Mouse (Mus musculus) CH12.LX (cell line): ENCODE measurements at regions not wholly inside any gene's neighbourhood (a gene's known extent, or its start where the extent isn't known, plus 50 kb on each side); places are given as distances from the start of the nearest gene placed in this dataset.

Source experiments
- DNase-seq: peaks from one replicate; pipeline ENCODE4 v3.0.0-alpha.2; 2013; ENCODE audit errors: extremely low read depth
- H3K27ac ChIP-seq: 2 replicates; pipeline ENCODE4 v1.5.1; 2012; ENCODE audit warnings: low read depth, mild to moderate bottlenecking, control low read depth, moderate library complexity; ENCODE audit not compliant: insufficient read depth
- H3K27me3 ChIP-seq: replicated peaks from 2 replicates; pipeline ENCODE3; 2012; ENCODE audit warnings: inconsistent platforms
- H3K36me3 ChIP-seq, 2 experiments: replicated peaks in 1 of 2; 2 replicates each; pipeline versions ENCODE3 to v1.6.1; 2012; ENCODE audit warnings: inconsistent platforms in 1 of 2, low read length in 1 of 2, mild to moderate bottlenecking in 1 of 2, mixed read lengths in 1 of 2, moderate library complexity in 1 of 2; ENCODE audit not compliant: control insufficient read depth in 1 of 2, insufficient read depth in 1 of 2
- H3K4me1 ChIP-seq, 2 experiments: 2 replicates each; pipeline ENCODE4 v1.6.1; 2012; ENCODE audit warnings: inconsistent platforms in 1 of 2, moderate library complexity in 1 of 2; ENCODE audit not compliant: insufficient read depth in 2 of 2, control insufficient read depth in 1 of 2
- H3K4me2 ChIP-seq: 2 replicates; pipeline ENCODE4 v1.6.1; 2012; ENCODE audit warnings: low read depth, mild to moderate bottlenecking, control low read depth; ENCODE audit not compliant: poor library complexity, insufficient read depth, severe bottlenecking
- H3K4me3 ChIP-seq, 3 experiments: fragments of 150-350 bp in 1 of 3; sonication (generic) in 1 of 3; replicated peaks in 1 of 3; 2 replicates each; pipeline versions ENCODE3 to v1.5.1; 2011 to 2012; ENCODE audit warnings: low read depth in 2 of 3, low read length in 2 of 3, mild to moderate bottlenecking in 2 of 3, moderate library complexity in 2 of 3, control low read depth in 1 of 3, improper control_type of control experiment in 1 of 3, inconsistent platforms in 1 of 3, mixed read lengths in 1 of 3; ENCODE audit not compliant: poor library complexity in 1 of 3
- H3K79me2 ChIP-seq: replicated peaks from 2 replicates; pipeline ENCODE4 v1.6.1; 2012; ENCODE audit warnings: mild to moderate bottlenecking, moderate library complexity; ENCODE audit not compliant: control insufficient read depth, poor library complexity, insufficient read depth, severe bottlenecking; ENCODE audit errors: extremely low read depth
- H3K9ac ChIP-seq: 2 replicates; pipeline ENCODE4 v1.6.1; 2012; ENCODE audit warnings: low read depth, mild to moderate bottlenecking, control low read depth, moderate library complexity; ENCODE audit not compliant: insufficient read depth
- H3K9me3 ChIP-seq: replicated peaks from 2 replicates; pipeline ENCODE3; 2012; ENCODE audit warnings: low read length, inconsistent platforms, mixed read lengths
- BHLHE40 ChIP-seq: IDR thresholded peaks from 2 replicates; pipeline ENCODE4 v1.6.1; 2011; ENCODE audit warnings: mild to moderate bottlenecking, low read depth, low read length, improper control_type of control experiment
- CHD1 ChIP-seq: IDR thresholded peaks from 2 replicates; pipeline ENCODE4 v1.6.1; 2012; ENCODE audit warnings: low read depth, low read length, improper control_type of control experiment, inconsistent platforms
- CHD2 ChIP-seq: IDR thresholded peaks from 2 replicates; pipeline ENCODE4 v1.6.1; 2011; ENCODE audit warnings: low read length, improper control_type of control experiment
- E2F4 ChIP-seq: IDR thresholded peaks from 2 replicates; pipeline ENCODE4 v1.6.1; 2011; ENCODE audit warnings: low read depth, low read length, improper control_type of control experiment; ENCODE audit not compliant: insufficient replicate concordance
- JUND ChIP-seq: conservative IDR thresholded peaks from 2 replicates; pipeline ENCODE4 v1.6.1; 2011; ENCODE audit warnings: low read depth, low read length, improper control_type of control experiment
- MAZ ChIP-seq: IDR thresholded peaks from 2 replicates; pipeline ENCODE4 v1.6.1; 2012; ENCODE audit warnings: low read depth, mild to moderate bottlenecking, inconsistent platforms, low read length, improper control_type of control experiment, moderate library complexity
- MYC ChIP-seq: IDR thresholded peaks from 2 replicates; pipeline ENCODE4 v1.6.1; 2011; ENCODE audit warnings: low read depth, mild to moderate bottlenecking, improper control_type of control experiment, low read length
- NELFE ChIP-seq: IDR thresholded peaks from 2 replicates; pipeline ENCODE4 v1.6.1; 2011; ENCODE audit warnings: low read depth, low read length, improper control_type of control experiment
- PAX5 ChIP-seq: IDR thresholded peaks from 2 replicates; pipeline ENCODE4 v1.6.1; 2012; ENCODE audit warnings: low read length, inconsistent platforms, mixed read lengths
- POLR2AphosphoS2 ChIP-seq: IDR thresholded peaks from 2 replicates; pipeline ENCODE4 v1.6.1; 2011; ENCODE audit warnings: low read depth, low read length, improper control_type of control experiment
- RAD21 ChIP-seq: IDR thresholded peaks from 2 replicates; pipeline ENCODE4 v1.6.1; 2011; ENCODE audit warnings: low read depth, mild to moderate bottlenecking, low read length, improper control_type of control experiment, moderate library complexity
- TCF12 ChIP-seq: IDR thresholded peaks from 2 replicates; pipeline ENCODE4 v1.6.1; 2014; ENCODE audit warnings: low read depth, mild to moderate bottlenecking, inconsistent platforms, low read length, improper control_type of control experiment
- USF1 ChIP-seq: IDR thresholded peaks from 2 replicates; pipeline ENCODE4 v1.6.1; 2014; ENCODE audit warnings: low read depth, mild to moderate bottlenecking, inconsistent platforms, low read length, improper control_type of control experiment
- ZC3H11A ChIP-seq: IDR thresholded peaks from 2 replicates; pipeline ENCODE4 v1.6.1; 2012; ENCODE audit warnings: low read depth, mild to moderate bottlenecking, inconsistent platforms, low read length, improper control_type of control experiment
- ZMIZ1 ChIP-seq: IDR thresholded peaks from 2 replicates; pipeline ENCODE4 v1.6.1; 2012; ENCODE audit warnings: low read depth, mild to moderate bottlenecking, inconsistent platforms, low read length, improper control_type of control experiment
- dilution Hi-C: fragments of 300-500 bp; cut with MboI; formaldehyde crosslinking; loops from 2 replicates; pipeline ENCODE4 v1.14.3; 2020; ENCODE audit warnings: low sequenced_read_pairs; ENCODE audit not compliant: extremely low pct_unique_long_range_greater_than_20kb, extremely low pct_ligation_motif_present
- in situ Hi-C: fragments of 300-500 bp; cut with MboI; formaldehyde crosslinking; loops from 3 replicates; pipeline ENCODE4 v1.14.3; 2019; ENCODE audit warnings: low sequenced_read_pairs, low pct_ligation_motif_present, low pct_unique_long_range_greater_than_20kb, mixed read lengths

- Histone ChIP-seq H3K4me2 (no peak overlapping the region), H3K9me3 (no peaks in the 10 kb centered on the region), H3K27ac (no peak overlapping the region), H3K36me3 (no peaks in the 10 kb centered on the region), H3K4me1 (no peaks in the 10 kb centered on the region), H3K27me3 (no peaks in the 10 kb centered on the region), H3K79me2 (no peaks in the 10 kb centered on the region), H3K4me3 (no peak overlapping the region), H3K9ac (no peak overlapping the region)
- DNase-seq: no peak
- in situ Hi-C loops: no loop called here
- no peak for TF ChIP-seq USF1
- dilution Hi-C loops: no loop called here
These were observed 116.1 kb downstream of the Dusp6 start for GRCm38 (mm10) chr10:99379156-99379555.

- Histone ChIP-seq H3K27me3 (no peaks in the 10 kb centered on the region), H3K9me3 (no peaks in the 10 kb centered on the region), H3K36me3 (no peaks in the 10 kb centered on the region), H3K4me1 (no peaks in the 10 kb centered on the region), H3K4me3 (no peak overlapping the region), H3K27ac (no peak overlapping the region), H3K4me2 (no peak overlapping the region), H3K9ac (no peak overlapping the region), H3K79me2 (no peaks in the 10 kb centered on the region)
- dilution Hi-C loops (no loop called here), in situ Hi-C loops (no loop called here)
- DNase-seq: no peak
- TF ChIP-seq CHD1: no peak
- TF ChIP-seq MYC: no peak
- TF ChIP-seq CHD2: no peak
- no peak for TF ChIP-seq BHLHE40
- no peak for TF ChIP-seq E2F4
- TF ChIP-seq NELFE: no peak
- no peak for TF ChIP-seq RAD21
- TF ChIP-seq TCF12: no peak
- TF ChIP-seq JUND: no peak
- TF ChIP-seq ZC3H11A: no peak
- no peak for TF ChIP-seq POLR2AphosphoS2
- TF ChIP-seq MAZ: no peak
- no peak for TF ChIP-seq ZMIZ1
These were observed 117.1 kb downstream of the Dusp6 start for GRCm38 (mm10) chr10:99380170-99380569.

GRCm38 (mm10) chr10:99383028-99383427 lies 120.0 kb downstream of the Dusp6 start:
- no peak overlapping the region for H3K27ac ChIP-seq
- no peak overlapping the region for H3K4me3 ChIP-seq
- no peaks in the 10 kb centered on the region for H3K36me3 ChIP-seq
- dilution Hi-C loops (no loop called here), in situ Hi-C loops (no loop called here)
- TF ChIP-seq CHD2 (no peak), E2F4 (no peak), PAX5 (no peak)
- no peaks in the 10 kb centered on the region for H3K4me1 ChIP-seq
- H3K9ac ChIP-seq: no peak overlapping the region
- no peaks in the 10 kb centered on the region for H3K9me3 ChIP-seq
- no peak for DNase-seq
- H3K27me3 ChIP-seq: no peaks in the 10 kb centered on the region
- H3K79me2 ChIP-seq: no peaks in the 10 kb centered on the region
- no peak overlapping the region for H3K4me2 ChIP-seq
